Mouse (Mus musculus) lung, embryonic 15.5 days (tissue): Measurements from ENCODE around the gene Skap1. TPM values are rescaled to one million over a fixed set of nuclear protein-coding genes. Genes with fewer than 3 reads are reported as not detected.

Experiments
- ATAC-seq: fragments of 200-750 bp; cut with Nextera tagmentation; 2 replicates; pipeline ENCODE4 v1.8.0; 2017; ENCODE audit warnings: moderate number of reproducible peaks, borderline replicate concordance; ENCODE audit not compliant: low FRiP score, low TSS enrichment; ENCODE audit errors: extremely low read depth
- H3K27ac ChIP-seq: fragments of 300-500 bp; sonication (generic); 2 replicates; pipeline ENCODE4 v1.5.1; 2015; ENCODE audit warnings: moderate library complexity, mild to moderate bottlenecking, inconsistent platforms
- H3K27me3 ChIP-seq: fragments of 300-500 bp; sonication (generic); 2 replicates; pipeline ENCODE4 v1.6.1; 2015; ENCODE audit warnings: inconsistent platforms
- H3K36me3 ChIP-seq: fragments of 300-500 bp; sonication (generic); 2 replicates; pipeline ENCODE4 v1.6.1; 2015; ENCODE audit warnings: inconsistent platforms
- H3K4me1 ChIP-seq: fragments of 300-500 bp; sonication (generic); 2 replicates; pipeline ENCODE4 v1.6.1; 2015; ENCODE audit warnings: inconsistent platforms
- H3K4me2 ChIP-seq: fragments of 300-500 bp; sonication (generic); 2 replicates; pipeline ENCODE4 v1.6.1; 2015; ENCODE audit warnings: inconsistent platforms, mild to moderate bottlenecking, moderate library complexity
- H3K4me3 ChIP-seq: fragments of 300-500 bp; sonication (generic); 2 replicates; pipeline ENCODE4 v1.5.1; 2015; ENCODE audit warnings: mild to moderate bottlenecking, inconsistent platforms
- H3K9ac ChIP-seq: fragments of 300-500 bp; sonication (generic); 2 replicates; pipeline ENCODE4 v1.6.1; 2015; ENCODE audit warnings: inconsistent platforms
- H3K9me3 ChIP-seq: fragments of 300-500 bp; sonication (generic); 2 replicates; pipeline ENCODE4 v1.6.1; 2016; ENCODE audit warnings: inconsistent platforms
- WGBS: fragments of 180-500 bp; shearing (Covaris S2); methylation state at CpG from one replicate; pipeline ENCODE4 v1.1.7; 2015; 5-methylcytosine and 5-hydroxymethylcytosine counted together
- polyA plus RNA-seq: library from polyadenylated mRNA; unstranded; fragments of >200 nt; fragmentation: Nextera tagmentation; extraction: Ambion mirVana; gene quantifications from 2 replicates; pipeline ENCODE4 v1.2.1, GENCODE M21; 2015

The Skap1 gene
- polyA plus RNA-seq, 1 experiment from 2014 or later = 6.6 TPM

- Histone ChIP-seq H3K27me3 (no peaks in the 10 kb centered on the region), H3K27ac (no peak overlapping the region), H3K4me2 (no peak overlapping the region), H3K4me3 (no peak overlapping the region), H3K9me3 (no peaks in the 10 kb centered on the region), H3K9ac (no peak overlapping the region), H3K4me1 (peaks cover 15% of the 10 kb centered on the region), H3K36me3 (peaks cover 25% of the 10 kb centered on the region; the same call in 1 of the 2 replicates)
- 90% methylated on average over 13 of the region's 13 CpGs for WGBS
- ATAC-seq = no peak
Observed at GRCm38 (mm10) chr11:96795491-96795890, 331.1 kb downstream of the Skap1 start.

DNA sequence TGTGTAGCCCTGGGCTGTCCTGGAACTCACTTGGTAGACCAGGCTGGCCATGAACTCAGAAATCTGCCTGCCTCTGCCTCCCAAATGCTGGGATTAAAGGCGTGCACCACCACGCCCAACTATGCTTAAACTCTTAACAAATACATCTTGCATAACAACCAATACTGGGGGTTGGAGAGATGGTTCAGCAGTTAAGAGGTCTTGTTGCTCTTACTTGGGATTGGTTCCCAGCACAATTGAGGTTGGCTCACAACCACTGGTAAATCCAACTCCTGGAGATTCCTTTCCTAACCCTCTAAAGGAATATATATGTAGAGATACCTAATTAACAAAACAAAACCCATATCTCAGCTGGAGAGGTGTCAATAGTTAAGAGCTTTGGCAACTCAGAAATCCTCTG, 331.7 kb downstream of the Skap1 start:
- H3K4me2 ChIP-seq = no peak overlapping the region
- no peak overlapping the region for H3K9ac ChIP-seq
- 97% methylated on average over 2 of the region's 2 CpGs for WGBS
- H3K27ac ChIP-seq = no peak overlapping the region
- peaks cover 31% of the 10 kb centered on the region for H3K36me3 ChIP-seq
- no peak for ATAC-seq
- no peaks in the 10 kb centered on the region for H3K9me3 ChIP-seq
- no peak overlapping the region for H3K4me3 ChIP-seq
- no peaks in the 10 kb centered on the region for H3K27me3 ChIP-seq
- H3K4me1 ChIP-seq = peaks cover 9% of the 10 kb centered on the region

- Histone ChIP-seq H3K9me3 (no peaks in the 10 kb centered on the region), H3K36me3 (peaks cover 36% of the 10 kb centered on the region), H3K4me3 (no peak overlapping the region), H3K9ac (no peak overlapping the region), H3K27me3 (no peaks in the 10 kb centered on the region), H3K4me1 (peaks cover 4% of the 10 kb centered on the region; the same call in 1 of the 2 replicates), H3K4me2 (no peak overlapping the region), H3K27ac (no peak overlapping the region)
- no peak for ATAC-seq
- WGBS = 54% methylated on average over 1 of the region's 1 CpGs
Observed at GRCm38 (mm10) chr11:96796586-96796985, 332.2 kb downstream of the Skap1 start.

DNA sequence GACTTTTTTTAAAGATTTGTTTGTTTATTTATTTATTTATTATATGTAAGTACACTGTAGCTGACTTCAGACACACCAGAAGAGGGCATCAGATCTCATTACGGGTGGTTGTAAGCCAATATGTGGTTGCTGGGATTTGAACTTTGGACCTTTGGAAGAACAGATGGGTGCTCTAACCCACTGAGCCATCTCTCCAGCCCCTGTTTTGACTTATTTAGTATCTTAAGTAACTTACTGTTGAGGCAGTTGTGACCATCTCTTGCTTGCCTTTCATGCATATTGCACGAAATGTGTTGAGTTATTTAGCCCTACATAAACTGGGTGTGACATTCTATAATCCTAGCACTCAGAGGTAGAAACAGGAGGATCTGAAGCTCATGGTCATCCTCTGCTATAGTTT, 335.1 kb downstream of the Skap1 start:
- Histone ChIP-seq H3K4me1 (no peaks in the 10 kb centered on the region), H3K4me2 (no peak overlapping the region), H3K36me3 (peaks cover 64% of the 10 kb centered on the region), H3K9ac (no peak overlapping the region), H3K9me3 (no peaks in the 10 kb centered on the region), H3K4me3 (no peak overlapping the region), H3K27ac (no peak overlapping the region), H3K27me3 (no peaks in the 10 kb centered on the region)
- 79% methylated on average over 2 of the region's 2 CpGs for WGBS
- no peak for ATAC-seq

- no peak overlapping the region for H3K9ac ChIP-seq
- H3K4me1 ChIP-seq = no peaks in the 10 kb centered on the region
- ATAC-seq = no peak
- 90% methylated on average over 5 of the region's 5 CpGs for WGBS
- H3K9me3 ChIP-seq = no peaks in the 10 kb centered on the region
- no peak overlapping the region for H3K4me2 ChIP-seq
- peaks cover 94% of the 10 kb centered on the region for H3K36me3 ChIP-seq
- no peaks in the 10 kb centered on the region for H3K27me3 ChIP-seq
- H3K4me3 ChIP-seq = no peak overlapping the region
- H3K27ac ChIP-seq = no peak overlapping the region
Observed at GRCm38 (mm10) chr11:96805606-96806005, 341.2 kb downstream of the Skap1 start.

DNA sequence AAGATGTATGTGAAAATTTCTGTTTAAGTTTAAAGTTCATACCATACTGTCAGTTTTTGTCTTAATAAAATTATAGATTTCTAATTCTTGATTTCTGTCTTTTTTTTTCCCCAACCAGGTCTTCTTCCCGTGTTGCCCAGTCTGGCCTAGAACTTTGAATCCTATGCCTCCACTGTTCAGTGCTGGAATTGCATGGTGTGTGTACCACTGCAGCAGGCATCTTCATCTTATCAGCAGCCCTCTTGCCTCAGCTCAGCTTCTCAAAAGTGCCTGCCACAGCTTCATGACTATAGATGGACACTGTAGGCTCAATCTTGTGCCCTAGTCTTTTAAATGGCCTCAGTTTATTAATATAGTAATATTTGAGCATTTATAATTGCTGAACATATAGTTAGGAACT, 343.7 kb downstream of the Skap1 start:
- ATAC-seq = no peak
- H3K4me2 ChIP-seq = no peak overlapping the region
- peaks cover 95% of the 10 kb centered on the region for H3K36me3 ChIP-seq
- H3K9ac ChIP-seq = no peak overlapping the region
- H3K4me3 ChIP-seq = no peak overlapping the region
- WGBS = 30% methylated on average over 1 of the region's 1 CpGs
- H3K27me3 ChIP-seq = no peaks in the 10 kb centered on the region
- H3K4me1 ChIP-seq = no peaks in the 10 kb centered on the region
- H3K9me3 ChIP-seq = no peaks in the 10 kb centered on the region
- H3K27ac ChIP-seq = no peak overlapping the region

Other genes starting within 250 kb of the Skap1 start
- 0.25 and 0.27 TPM in 2 replicates for gene Hoxb9, start 193.1 kb upstream of the Skap1 start, polyA plus RNA-seq
- gene Hoxb8, start 182.7 kb upstream of the Skap1 start, polyA plus RNA-seq = 0.91 and 1.0 TPM in 2 replicates
- gene Hoxb7, start 178.0 kb upstream of the Skap1 start, polyA plus RNA-seq = 2.5 and 3.0 TPM in 2 replicates
- gene Hoxb6, start 172.1 kb upstream of the Skap1 start, polyA plus RNA-seq = 15.2 and 16.9 TPM in 2 replicates
- gene Hoxb5, start 161.3 kb upstream of the Skap1 start, polyA plus RNA-seq = 46.1 and 54.1 TPM in 2 replicates
- 4.3 and 4.4 TPM in 2 replicates for gene Hoxb4, start 146.3 kb upstream of the Skap1 start, polyA plus RNA-seq
- 3.0 and 3.8 TPM in 2 replicates for gene Hoxb3, start 141.3 kb upstream of the Skap1 start, polyA plus RNA-seq
- gene Hoxb2, start 114.1 kb upstream of the Skap1 start, polyA plus RNA-seq = 36.9 and 39.2 TPM in 2 replicates
- 0.14 TPM in 1 of 2 replicates, not detected in the other for gene Hoxb1, start 98.8 kb upstream of the Skap1 start, polyA plus RNA-seq